Mouse (Mus musculus): ENCODE results near the gene BC005537. TPM values are rescaled to one million over a fixed set of nuclear protein-coding genes. Genes with fewer than 3 reads are reported as not detected.

Gene BC005537
- polyA plus RNA-seq, 1 experiment, result 139 TPM

GRCm38 (mm10) chr13:24799378-24799777, 2.1 kb upstream of the BC005537 start:
- DNase-seq (ENCODE audit: extremely low spot score in 1 of 2, low spot score in 1 of 2), result no peak

- peak in 1 of 2 experiments; percentile 45 for DNase-seq (ENCODE audit: extremely low spot score in 1 of 2, low spot score in 1 of 2)
These were observed 1.4 kb upstream of the BC005537 start for GRCm38 (mm10) chr13:24799925-24800673.

- DNase-seq (ENCODE audit: extremely low spot score in 1 of 2, low spot score in 1 of 2), result peak; percentile 95 to 96
These were observed 666 bp upstream of the BC005537 start for GRCm38 (mm10) chr13:24800674-24801307.

- DNase-seq (ENCODE audit: extremely low spot score in 1 of 2, low spot score in 1 of 2), result peak in 1 of 2 experiments; percentile 45
These were observed 754 bp downstream of the BC005537 start for GRCm38 (mm10) chr13:24802131-24802691.

DNA sequence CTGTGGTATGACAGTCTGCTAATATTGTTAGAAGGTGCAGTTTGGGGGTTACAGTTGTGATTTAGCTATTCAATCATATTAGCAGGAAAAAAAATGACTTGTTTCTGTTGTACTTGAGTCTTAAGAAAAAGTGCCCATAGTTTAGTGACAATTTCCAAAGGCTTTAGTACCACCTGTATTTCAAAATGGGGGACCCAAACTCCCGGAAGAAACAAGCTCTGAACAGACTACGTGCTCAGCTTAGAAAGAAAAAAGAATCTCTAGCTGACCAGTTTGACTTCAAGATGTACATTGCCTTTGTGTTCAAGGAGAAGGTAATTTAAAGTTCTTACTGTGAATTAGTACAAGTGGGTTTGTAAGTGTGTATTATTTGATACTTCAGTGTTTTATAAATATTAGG, 1.7 kb downstream of the BC005537 start:
- no peak for DNase-seq (ENCODE audit: extremely low spot score in 1 of 2, low spot score in 1 of 2)

DNA sequence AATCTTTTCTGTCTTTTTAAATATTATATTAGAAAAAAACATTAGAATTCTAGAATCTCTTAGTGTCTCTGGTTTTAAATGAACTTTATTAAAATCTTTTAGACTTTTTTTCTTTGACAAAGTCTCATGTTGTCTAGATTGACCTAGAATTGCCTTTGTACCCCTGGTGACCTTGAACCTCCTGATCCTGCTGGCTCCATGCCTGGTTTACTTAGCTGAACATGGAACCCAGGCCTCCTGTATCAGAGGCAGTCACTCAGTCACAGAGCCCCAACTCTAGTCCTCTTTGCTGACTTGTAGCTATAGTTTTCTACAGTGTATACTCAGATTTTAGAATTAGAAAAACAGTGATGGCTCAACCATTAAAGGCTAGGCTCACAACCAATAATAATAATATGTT, 4.6 kb downstream of the BC005537 start:
- DNase-seq (ENCODE audit: extremely low spot score in 1 of 2, low spot score in 1 of 2), result no peak

- no peak for DNase-seq (ENCODE audit: extremely low spot score in 1 of 2, low spot score in 1 of 2)
These were observed 11.1 kb downstream of the BC005537 start for GRCm38 (mm10) chr13:24812521-24812920.

GRCm38 (mm10) chr13:24814616-24815015, 13.2 kb downstream of the BC005537 start:
- no peak for DNase-seq (ENCODE audit: extremely low spot score in 1 of 2, low spot score in 1 of 2)

DNA sequence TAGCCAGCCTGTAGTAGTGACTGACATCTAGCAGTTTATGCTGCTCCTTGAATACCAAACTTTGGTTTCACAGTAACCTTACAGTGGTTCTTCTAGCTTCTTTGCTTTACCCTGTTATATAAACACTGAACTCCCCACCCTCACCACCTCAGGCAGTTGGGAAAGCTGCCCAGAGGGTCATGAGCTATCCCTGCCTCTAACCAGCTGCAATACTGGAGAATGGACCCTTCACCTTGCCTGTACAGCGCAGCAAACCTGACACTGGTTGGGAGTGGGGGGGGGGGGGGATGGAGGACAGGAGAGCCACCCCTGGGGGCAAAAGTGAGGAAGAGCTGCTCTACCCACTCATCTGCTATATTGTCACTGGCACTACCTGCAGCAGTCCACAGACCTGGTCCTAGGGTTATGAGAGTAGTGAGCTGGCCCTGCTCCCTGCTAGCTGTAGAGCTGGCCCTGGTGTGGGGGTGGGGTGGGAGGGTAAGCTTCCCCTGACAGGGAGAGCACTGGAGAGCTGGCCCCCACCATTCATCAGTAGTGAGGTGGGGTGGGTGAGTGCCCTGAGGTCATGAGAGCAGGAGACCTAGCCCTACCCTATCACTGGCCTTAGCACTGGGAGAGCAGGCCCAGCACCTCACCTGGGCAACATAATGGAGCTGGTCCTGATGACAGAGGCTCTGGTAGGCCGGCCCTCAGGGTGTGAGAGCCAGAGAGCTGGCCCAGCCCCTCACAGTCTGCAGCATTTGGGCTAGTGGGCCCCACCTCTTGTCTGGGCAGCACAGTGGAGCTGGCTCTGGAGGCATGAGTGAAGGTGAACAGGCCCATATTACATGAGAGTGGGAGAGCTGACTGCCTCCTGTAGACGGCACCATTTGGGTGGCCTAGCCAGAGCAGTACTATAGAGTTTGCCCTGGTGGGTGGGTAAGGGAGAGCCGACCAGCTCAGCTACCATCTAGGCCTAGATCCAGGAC, 15.0 kb downstream of the BC005537 start:
- no peak for DNase-seq (ENCODE audit: extremely low spot score in 1 of 2, low spot score in 1 of 2)

GRCm38 (mm10) chr13:24819931-24820330, 18.5 kb downstream of the BC005537 start:
- DNase-seq (ENCODE audit: extremely low spot score in 1 of 2, low spot score in 1 of 2), result no peak

- DNase-seq (ENCODE audit: extremely low spot score in 1 of 2, low spot score in 1 of 2), result peak in 1 of 2 experiments; percentile 16
These were observed 21.3 kb downstream of the BC005537 start for GRCm38 (mm10) chr13:24822663-24823343.

DNA sequence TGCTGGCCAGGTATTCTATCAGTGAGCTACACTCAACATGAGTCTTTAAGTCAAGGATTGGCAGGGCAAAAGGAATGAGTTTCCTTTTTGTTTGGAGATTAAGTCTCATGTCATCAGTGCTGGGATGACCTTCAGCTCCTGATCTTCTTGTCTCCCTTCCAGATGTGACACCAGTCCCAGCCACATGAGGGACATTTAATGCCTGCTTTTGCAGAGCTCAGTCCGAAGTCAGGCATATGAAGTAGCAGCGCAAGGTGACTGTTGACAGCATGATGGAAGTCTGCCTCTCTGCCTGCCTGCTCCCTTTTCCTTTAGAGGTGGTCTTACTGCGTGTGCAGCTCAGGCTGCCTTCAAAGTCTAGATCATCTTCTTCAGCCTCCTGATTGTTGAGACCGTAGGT, 23.2 kb downstream of the BC005537 start:
- DNase-seq (ENCODE audit: extremely low spot score in 1 of 2, low spot score in 1 of 2), result no peak

- DNase-seq (ENCODE audit: extremely low spot score in 1 of 2, low spot score in 1 of 2), result no peak
These were observed 24.1 kb downstream of the BC005537 start for GRCm38 (mm10) chr13:24825587-24825986.

GRCm38 (mm10) chr13:24826116-24826515, 24.7 kb downstream of the BC005537 start:
- no peak for DNase-seq (ENCODE audit: extremely low spot score in 1 of 2, low spot score in 1 of 2)

DNA sequence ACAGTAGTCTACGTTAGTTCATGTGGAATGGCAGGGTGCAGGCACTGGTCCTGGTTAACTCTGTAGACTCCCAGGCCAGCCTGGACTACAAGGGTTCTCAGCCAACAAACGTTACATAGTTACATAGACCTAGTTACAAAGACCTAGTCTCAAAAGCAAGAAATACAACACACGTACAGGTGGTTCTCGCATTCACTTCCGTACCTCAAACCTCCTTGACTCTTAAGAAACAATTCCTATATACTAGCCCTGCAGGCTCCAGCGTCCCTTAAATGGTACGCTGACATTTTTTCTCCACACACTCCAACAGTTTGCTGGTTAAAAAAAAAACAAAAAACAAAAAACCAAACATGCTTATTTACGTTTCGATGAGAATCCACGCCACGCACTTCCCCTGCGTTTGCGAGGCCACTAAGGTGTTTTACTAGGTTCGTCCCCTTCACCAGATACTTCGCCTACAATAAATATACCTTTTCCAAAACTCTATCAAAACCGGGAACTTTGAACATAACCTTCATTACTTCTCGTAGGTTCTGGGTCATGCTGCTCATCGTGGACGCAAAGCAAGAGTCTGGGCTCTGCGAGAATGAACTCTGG, 29.4 kb downstream of the BC005537 start:
- no peak for DNase-seq (ENCODE audit: extremely low spot score in 1 of 2, low spot score in 1 of 2)

DNA sequence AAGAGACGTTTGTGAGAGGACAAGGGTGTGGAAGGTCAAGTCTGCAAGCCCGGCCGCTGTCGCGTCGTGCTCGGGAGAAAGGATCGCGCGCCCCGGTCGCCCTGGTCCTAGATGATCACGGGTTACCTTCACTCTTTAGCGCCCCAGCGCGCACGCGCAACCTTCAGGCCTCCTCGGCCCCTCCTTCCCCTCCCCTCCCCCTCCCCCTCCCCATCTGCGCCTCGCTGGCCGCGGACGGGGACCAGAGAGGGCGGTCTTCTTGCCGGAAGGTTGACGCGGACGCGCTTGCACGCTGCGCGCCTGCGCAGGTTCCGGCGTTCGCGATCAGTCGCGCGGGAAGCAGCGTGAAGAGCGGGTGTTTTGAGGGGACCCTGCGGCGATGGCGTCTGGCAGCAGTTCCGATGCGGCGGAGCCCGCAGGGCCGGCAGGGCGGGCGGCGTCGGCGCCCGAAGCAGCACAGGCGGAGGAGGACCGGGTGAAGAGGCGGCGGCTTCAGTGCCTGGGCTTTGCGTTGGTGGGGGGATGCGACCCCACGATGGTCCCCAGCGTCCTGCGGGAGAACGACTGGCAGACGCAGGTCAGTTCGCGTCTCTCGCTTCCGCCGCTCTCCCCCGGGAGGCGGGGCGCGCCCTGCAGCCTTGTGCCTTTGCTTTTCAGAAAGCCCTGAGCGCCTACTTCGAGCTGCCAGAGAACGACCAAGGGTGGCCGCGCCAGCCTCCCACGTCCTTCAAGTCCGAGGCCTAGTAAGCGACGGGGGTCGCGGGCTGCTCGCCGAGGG, 30.1 kb downstream of the BC005537 start, which contains the start of the genes Acot13 and Tdp2:
Gene Acot13, minus strand, starts transcription at position 188 of the 778 bp plus-strand sequence.
Gene Tdp2, plus strand, starts transcription at position 327 of the 778 bp plus-strand sequence.
- DNase-seq (ENCODE audit: extremely low spot score in 1 of 2, low spot score in 1 of 2), result peak; percentile 80 to 92

DNA sequence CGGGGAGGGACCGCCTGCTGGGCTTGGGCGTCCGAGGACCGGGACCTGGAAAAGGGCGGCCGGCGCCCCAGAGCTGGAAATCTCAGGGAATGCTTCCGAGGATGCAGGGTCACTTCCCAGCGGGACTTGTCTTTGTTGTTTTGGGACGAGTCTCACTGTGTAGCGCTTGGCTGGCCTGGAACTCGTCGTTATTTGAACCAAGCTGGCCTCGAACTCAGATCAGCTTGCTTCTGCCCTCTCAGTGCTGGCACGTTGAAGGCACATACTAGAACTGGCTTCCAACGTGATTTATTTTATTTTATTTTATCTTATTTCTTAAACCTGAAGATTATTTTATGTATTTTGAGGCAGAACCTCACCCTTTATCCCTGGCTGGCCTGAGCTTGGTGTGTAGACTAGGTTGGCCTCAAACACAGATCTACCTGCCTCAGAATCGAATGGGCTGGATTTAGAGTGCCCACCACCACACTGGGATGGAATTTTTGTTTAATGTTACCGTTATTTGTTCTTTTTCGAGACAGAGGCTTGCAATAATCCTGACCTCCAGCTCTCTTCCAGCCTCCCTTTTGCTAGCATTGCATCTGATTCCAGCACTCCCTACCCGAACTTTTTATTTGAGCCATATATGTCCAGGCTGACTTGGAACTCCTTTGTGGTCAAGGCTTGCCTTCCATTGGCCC, 30.8 kb downstream of the BC005537 start:
- no peak for DNase-seq (ENCODE audit: extremely low spot score in 1 of 2, low spot score in 1 of 2)

- DNase-seq (ENCODE audit: extremely low spot score in 1 of 2, low spot score in 1 of 2), result no peak
These were observed 31.3 kb downstream of the BC005537 start for GRCm38 (mm10) chr13:24832811-24833155.
